Mouse (Mus musculus): ENCODE data around the gene Psma6. TPM values are rescaled to one million over a fixed set of nuclear protein-coding genes. Genes with fewer than 3 reads are reported as not detected.
A peak's percentile ranks its signal among the peaks of the same experiment; 100 is the strongest.

Psma6 gene
- polyA plus RNA-seq, 1 experiment, result 20.1 TPM

GRCm38 (mm10) chr12:55437122-55437826 lies 53.3 kb downstream of the Psma6 start:
- no peak overlapping the region for H3K27ac ChIP-seq (ENCODE audit: insufficient read depth, low read length)
- WGBS, result 73% methylated on average over 13 of the region's 13 CpGs
- TF ChIP-seq POLR2A (IDR thresholded peaks at IDR 0.05; ENCODE audit: low read depth, low read length), result no peak
- no peak for TF ChIP-seq CTCF (IDR thresholded peaks at IDR 0.05; ENCODE audit: extremely low read depth, insufficient read depth, insufficient read length, insufficient replicate concordance)
- DNase-seq (ENCODE audit: low read depth in 1 of 2, low spot score in 2 of 2), result no peak
- H3K27me3 ChIP-seq (ENCODE audit: control insufficient read depth, insufficient read depth, low read length), result no peaks in the 10 kb centered on the region
- H3K36me3 ChIP-seq (ENCODE audit: control insufficient read depth, insufficient read depth, low read length), result no peaks in the 10 kb centered on the region
- H3K4me1 ChIP-seq (ENCODE audit: control insufficient read depth, insufficient read depth, insufficient read length), result peaks cover 19% of the 10 kb centered on the region; the same call in 1 of the 2 replicates
- H3K4me3 ChIP-seq (ENCODE audit: extremely low read depth, insufficient read depth, insufficient read length), result no peak overlapping the region

GRCm38 (mm10) chr12:55438058-55438457 lies 54.0 kb downstream of the Psma6 start:
- no peak for DNase-seq (ENCODE audit: low read depth in 1 of 2, low spot score in 2 of 2)
- TF ChIP-seq POLR2A (IDR thresholded peaks at IDR 0.05; ENCODE audit: low read depth, low read length) (no peak), CTCF (IDR thresholded peaks at IDR 0.05; ENCODE audit: extremely low read depth, insufficient read depth, insufficient read length, insufficient replicate concordance) (no peak)
- Histone ChIP-seq H3K27me3 (ENCODE audit: control insufficient read depth, insufficient read depth, low read length) (no peaks in the 10 kb centered on the region), H3K4me3 (ENCODE audit: extremely low read depth, insufficient read depth, insufficient read length) (no peak overlapping the region), H3K27ac (ENCODE audit: insufficient read depth, low read length) (no peak overlapping the region), H3K4me1 (ENCODE audit: control insufficient read depth, insufficient read depth, insufficient read length) (peaks cover 27% of the 10 kb centered on the region; the same call in 1 of the 2 replicates), H3K36me3 (ENCODE audit: control insufficient read depth, insufficient read depth, low read length) (no peaks in the 10 kb centered on the region)
- 91% methylated on average over 10 of the region's 10 CpGs for WGBS

- peak in 1 of 2 experiments; percentile 21 for DNase-seq (ENCODE audit: low read depth in 1 of 2, low spot score in 2 of 2)
- Histone ChIP-seq H3K36me3 (ENCODE audit: control insufficient read depth, insufficient read depth, low read length) (no peaks in the 10 kb centered on the region), H3K4me1 (ENCODE audit: control insufficient read depth, insufficient read depth, insufficient read length) (peaks cover 31% of the 10 kb centered on the region; the same call in 1 of the 2 replicates), H3K27me3 (ENCODE audit: control insufficient read depth, insufficient read depth, low read length) (no peaks in the 10 kb centered on the region), H3K4me3 (ENCODE audit: extremely low read depth, insufficient read depth, insufficient read length) (0 out of 2 replicates have a peak overlapping the region, but pooled peaks have one; percentile 27), H3K27ac (ENCODE audit: insufficient read depth, low read length) (peak overlapping the region; percentile 14; the same call in 1 of the 2 replicates)
- WGBS, result 28% methylated on average over 11 of the region's 11 CpGs
- no peak for TF ChIP-seq CTCF (IDR thresholded peaks at IDR 0.05; ENCODE audit: extremely low read depth, insufficient read depth, insufficient read length, insufficient replicate concordance)
- TF ChIP-seq POLR2A (IDR thresholded peaks at IDR 0.05; ENCODE audit: low read depth, low read length), result no peak
These were observed 54.7 kb downstream of the Psma6 start for GRCm38 (mm10) chr12:55438611-55439137.

GRCm38 (mm10) chr12:55440416-55440815 lies 56.4 kb downstream of the Psma6 start:
- no peak for DNase-seq (ENCODE audit: low read depth in 1 of 2, low spot score in 2 of 2)
- 88% methylated on average over 5 of the region's 5 CpGs for WGBS
- Histone ChIP-seq H3K4me3 (ENCODE audit: extremely low read depth, insufficient read depth, insufficient read length) (no peak overlapping the region), H3K27ac (ENCODE audit: insufficient read depth, low read length) (no peak overlapping the region), H3K27me3 (ENCODE audit: control insufficient read depth, insufficient read depth, low read length) (no peaks in the 10 kb centered on the region), H3K36me3 (ENCODE audit: control insufficient read depth, insufficient read depth, low read length) (no peaks in the 10 kb centered on the region), H3K4me1 (ENCODE audit: control insufficient read depth, insufficient read depth, insufficient read length) (peaks cover 24% of the 10 kb centered on the region; the same call in 1 of the 2 replicates)
- no peak for TF ChIP-seq CTCF (IDR thresholded peaks at IDR 0.05; ENCODE audit: extremely low read depth, insufficient read depth, insufficient read length, insufficient replicate concordance)
- TF ChIP-seq POLR2A (IDR thresholded peaks at IDR 0.05; ENCODE audit: low read depth, low read length), result no peak

GRCm38 (mm10) chr12:55442245-55442644 lies 58.2 kb downstream of the Psma6 start:
- Histone ChIP-seq H3K27me3 (ENCODE audit: control insufficient read depth, insufficient read depth, low read length) (no peaks in the 10 kb centered on the region), H3K27ac (ENCODE audit: insufficient read depth, low read length) (no peak overlapping the region), H3K4me1 (ENCODE audit: control insufficient read depth, insufficient read depth, insufficient read length) (peaks cover 37% of the 10 kb centered on the region; the same call in 1 of the 2 replicates), H3K36me3 (ENCODE audit: control insufficient read depth, insufficient read depth, low read length) (no peaks in the 10 kb centered on the region), H3K4me3 (ENCODE audit: extremely low read depth, insufficient read depth, insufficient read length) (no peak overlapping the region)
- 100% methylated on average over 1 of the region's 1 CpGs for WGBS
- DNase-seq (ENCODE audit: low read depth in 1 of 2, low spot score in 2 of 2), result no peak
- TF ChIP-seq CTCF (IDR thresholded peaks at IDR 0.05; ENCODE audit: extremely low read depth, insufficient read depth, insufficient read length, insufficient replicate concordance) (no peak), POLR2A (IDR thresholded peaks at IDR 0.05; ENCODE audit: low read depth, low read length) (no peak)

GRCm38 (mm10) chr12:55442861-55443850 lies 59.1 kb downstream of the Psma6 start:
- Histone ChIP-seq H3K4me3 (ENCODE audit: extremely low read depth, insufficient read depth, insufficient read length) (no peak overlapping the region), H3K36me3 (ENCODE audit: control insufficient read depth, insufficient read depth, low read length) (no peaks in the 10 kb centered on the region), H3K27me3 (ENCODE audit: control insufficient read depth, insufficient read depth, low read length) (no peaks in the 10 kb centered on the region), H3K4me1 (ENCODE audit: control insufficient read depth, insufficient read depth, insufficient read length) (peaks cover 41% of the 10 kb centered on the region; the same call in 1 of the 2 replicates), H3K27ac (ENCODE audit: insufficient read depth, low read length) (no peak overlapping the region; the same call in 1 of the 2 replicates)
- 61% methylated on average over 9 of the region's 9 CpGs for WGBS
- DNase-seq (ENCODE audit: low read depth in 1 of 2, low spot score in 2 of 2), result peak in 1 of 2 experiments; percentile 50
- no peak for TF ChIP-seq CTCF (IDR thresholded peaks at IDR 0.05; ENCODE audit: extremely low read depth, insufficient read depth, insufficient read length, insufficient replicate concordance)
- TF ChIP-seq POLR2A (IDR thresholded peaks at IDR 0.05; ENCODE audit: low read depth, low read length), result no peak

Measured in spleen, adult 2 months (tissue).